Mouse (Mus musculus) brain, adult 2 months (tissue): ENCODE data around the gene Fam118b.

ENCODE experiments used
- DNase-seq: peaks from one replicate; pipeline ENCODE4 v3.0.0; 2011; ENCODE audit warnings: low read depth, low spot score

The Fam118b gene

DNA sequence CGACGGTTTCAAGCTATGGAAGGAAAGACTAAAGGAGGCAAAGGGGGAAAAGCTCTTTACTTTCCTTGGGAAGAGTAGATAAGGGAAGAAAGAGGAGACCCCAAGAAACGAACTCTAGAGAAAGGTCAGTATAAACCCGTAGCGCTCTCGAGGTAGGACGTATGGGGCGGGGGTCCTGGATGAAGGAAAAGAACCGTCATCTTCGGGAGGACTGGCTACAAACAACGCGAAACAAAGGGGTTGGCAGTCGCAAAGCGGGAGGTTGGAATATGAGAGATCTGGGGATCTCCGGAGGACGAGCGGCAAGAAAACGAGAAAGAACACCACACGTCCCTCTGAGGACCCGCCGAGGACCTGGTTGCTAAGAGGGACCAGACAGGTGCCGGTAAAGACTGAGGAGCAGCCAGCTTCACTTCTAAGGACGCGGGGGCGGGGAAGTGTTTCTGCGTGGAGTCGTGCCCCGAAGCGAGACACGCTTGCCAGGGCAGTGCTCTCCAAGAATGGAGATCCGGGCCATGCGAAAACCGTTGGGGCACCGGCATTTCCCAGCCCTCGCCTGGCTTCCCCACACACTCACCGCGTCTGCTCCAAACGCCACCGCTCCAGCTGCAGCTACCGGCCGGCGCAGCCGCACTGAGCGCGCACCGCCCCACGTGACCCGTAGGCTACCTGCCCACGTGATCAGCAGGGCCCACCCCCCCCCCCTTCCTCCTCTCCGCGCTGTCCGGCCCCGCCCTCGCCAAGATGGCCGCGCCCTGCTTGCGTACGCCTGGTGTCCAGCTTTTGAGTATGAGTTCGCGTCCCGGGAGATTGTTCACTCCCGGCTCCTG lies at the start of gene Fam118b, which contains the start of gene Rpusd4:
Fam118b (minus strand) TSS at position 660 of the 830 bp plus-strand sequence.
Rpusd4 (plus strand) TSS at position 720 of the 830 bp plus-strand sequence.
- peak; percentile 97 for DNase-seq

DNA sequence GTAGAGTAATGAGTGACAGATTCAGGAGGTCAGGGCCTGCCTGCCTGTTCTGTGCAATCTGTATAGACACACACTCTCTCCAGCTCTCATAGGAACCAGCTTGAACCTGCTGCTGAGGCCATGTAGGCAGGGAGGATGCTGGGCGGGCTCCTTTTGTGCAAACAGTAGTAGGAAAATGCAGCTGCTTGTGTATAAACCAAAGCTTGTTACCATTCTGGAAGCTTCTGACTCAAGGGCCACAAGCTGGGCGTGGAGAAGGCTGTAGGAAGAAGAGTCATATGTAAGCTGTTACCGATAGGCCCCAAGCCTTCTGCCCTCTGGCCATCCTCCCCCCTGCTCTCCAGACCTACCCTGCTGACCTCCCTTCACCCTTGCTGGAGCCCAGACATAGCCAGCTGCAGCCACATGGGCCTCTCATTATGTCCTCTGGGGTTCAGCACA lies 49.2 kb upstream of the Fam118b start:
- DNase-seq: peak; percentile 37

GRCm38 (mm10) chr9:35314254-35314653 lies 46.6 kb upstream of the Fam118b start:
- no peak for DNase-seq

GRCm38 (mm10) chr9:35313601-35314000 lies 46.0 kb upstream of the Fam118b start:
- DNase-seq: no peak

GRCm38 (mm10) chr9:35312516-35312915 lies 44.9 kb upstream of the Fam118b start:
- peak; percentile 76 for DNase-seq

- DNase-seq: peak; percentile 44
Observed at GRCm38 (mm10) chr9:35310377-35310776, 42.8 kb upstream of the Fam118b start.

- peak; percentile 93 for DNase-seq
Observed at GRCm38 (mm10) chr9:35307461-35307860, 39.9 kb upstream of the Fam118b start.

DNA sequence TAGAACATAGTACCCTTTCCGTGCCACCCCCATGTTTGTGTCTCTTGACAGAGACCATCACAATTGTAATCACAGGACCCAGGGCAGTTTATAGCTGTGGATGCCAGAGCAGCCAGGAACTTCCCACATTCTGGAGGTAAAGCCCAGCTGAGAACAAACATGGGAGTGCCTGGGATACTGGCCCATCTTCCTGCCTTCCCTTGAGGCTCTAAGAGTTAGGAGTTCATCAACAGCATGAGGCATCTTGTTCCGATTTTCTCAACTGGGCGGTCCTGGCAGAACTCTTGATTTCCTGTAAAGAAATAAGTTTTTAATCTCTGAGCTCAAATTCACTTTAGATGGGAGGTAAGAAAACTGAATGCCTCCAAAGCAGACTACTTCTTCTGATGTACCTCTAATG lies 34.6 kb upstream of the Fam118b start:
- DNase-seq: no peak

GRCm38 (mm10) chr9:35297791-35298190 lies 30.2 kb upstream of the Fam118b start:
- no peak for DNase-seq

- DNase-seq: peak; percentile 55
Observed at GRCm38 (mm10) chr9:35293465-35293864, 25.9 kb upstream of the Fam118b start.

- no peak for DNase-seq
Observed at GRCm38 (mm10) chr9:35290916-35291315, 23.3 kb upstream of the Fam118b start.

GRCm38 (mm10) chr9:35290417-35290816 lies 22.8 kb upstream of the Fam118b start:
- no peak for DNase-seq

DNA sequence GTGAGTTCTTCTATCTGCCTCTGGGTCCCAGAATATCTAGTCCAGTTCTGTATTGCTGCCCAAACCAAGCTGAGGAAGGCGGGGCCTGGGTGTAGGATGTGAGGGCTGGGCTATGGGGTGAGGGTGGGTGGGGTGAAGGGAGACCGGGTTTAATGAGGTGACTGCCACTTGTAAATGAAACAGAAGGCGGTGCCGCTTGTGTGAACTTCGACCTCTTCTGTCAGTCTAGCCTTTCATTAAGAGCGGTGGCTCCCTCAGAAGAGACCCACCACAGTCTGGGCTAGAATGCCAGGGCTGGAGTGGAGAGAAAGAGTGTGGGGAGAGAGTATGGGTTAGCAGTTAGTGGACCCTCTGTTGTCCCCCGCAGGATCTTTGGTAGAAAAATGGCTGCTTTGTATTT lies 22.4 kb upstream of the Fam118b start:
- no peak for DNase-seq

DNA sequence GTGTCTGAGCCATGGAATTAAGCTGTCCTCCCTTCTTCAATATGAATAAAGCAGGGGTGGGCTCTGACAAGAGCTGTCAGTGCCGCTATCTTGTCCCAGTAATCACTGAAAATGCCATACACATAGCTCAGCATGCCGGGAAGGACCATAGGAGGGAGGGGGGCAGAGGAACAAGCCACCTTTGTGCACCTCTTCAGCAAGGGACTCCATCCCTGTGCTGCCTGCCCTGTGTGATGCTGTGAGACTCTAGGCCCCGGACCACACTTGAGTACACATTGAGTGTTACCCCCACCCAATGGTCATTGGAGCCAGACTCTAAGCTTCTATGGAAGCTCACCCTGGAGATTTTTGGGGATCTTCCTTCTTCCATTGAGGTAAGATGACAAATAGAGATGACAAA lies 18.7 kb upstream of the Fam118b start:
- no peak for DNase-seq

DNA sequence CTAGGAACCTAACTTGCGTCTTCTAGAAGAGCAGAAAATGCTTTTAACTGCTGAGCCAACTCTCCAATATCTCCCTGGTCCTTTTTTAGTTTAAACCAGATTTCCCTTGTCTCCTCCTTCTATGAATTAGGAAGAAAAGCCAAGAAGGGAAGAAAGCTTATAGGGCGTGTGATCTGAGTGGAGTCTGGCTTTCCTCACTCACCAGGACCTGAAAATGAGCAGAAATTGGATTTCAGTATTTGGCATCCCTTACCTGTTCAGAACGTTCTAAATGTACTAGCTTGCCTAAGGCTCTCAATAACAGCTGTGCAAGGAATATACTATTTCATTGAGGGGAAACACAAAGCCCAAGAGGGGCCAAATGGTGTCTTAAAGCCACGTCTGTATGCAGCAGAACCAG lies 16.7 kb upstream of the Fam118b start:
- no peak for DNase-seq

GRCm38 (mm10) chr9:35283415-35284069 lies 15.9 kb upstream of the Fam118b start:
- no peak for DNase-seq

DNA sequence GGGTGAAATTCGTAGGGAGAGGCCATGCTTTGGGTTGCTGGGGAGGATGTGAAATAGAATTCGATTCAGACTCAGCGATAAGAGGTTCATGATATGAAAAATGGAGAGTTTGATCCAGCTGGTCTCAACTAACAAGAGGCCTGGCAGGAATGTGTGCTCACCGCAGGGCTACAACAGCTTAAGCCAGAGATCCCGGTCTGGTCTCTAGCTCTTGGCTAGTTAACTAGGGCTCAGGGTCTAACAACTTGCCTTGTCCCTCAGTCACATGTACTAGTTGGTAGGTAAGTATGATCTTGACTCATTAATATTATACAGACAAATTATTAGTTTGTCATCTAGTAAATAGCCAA lies 15.2 kb upstream of the Fam118b start:
- no peak for DNase-seq

DNA sequence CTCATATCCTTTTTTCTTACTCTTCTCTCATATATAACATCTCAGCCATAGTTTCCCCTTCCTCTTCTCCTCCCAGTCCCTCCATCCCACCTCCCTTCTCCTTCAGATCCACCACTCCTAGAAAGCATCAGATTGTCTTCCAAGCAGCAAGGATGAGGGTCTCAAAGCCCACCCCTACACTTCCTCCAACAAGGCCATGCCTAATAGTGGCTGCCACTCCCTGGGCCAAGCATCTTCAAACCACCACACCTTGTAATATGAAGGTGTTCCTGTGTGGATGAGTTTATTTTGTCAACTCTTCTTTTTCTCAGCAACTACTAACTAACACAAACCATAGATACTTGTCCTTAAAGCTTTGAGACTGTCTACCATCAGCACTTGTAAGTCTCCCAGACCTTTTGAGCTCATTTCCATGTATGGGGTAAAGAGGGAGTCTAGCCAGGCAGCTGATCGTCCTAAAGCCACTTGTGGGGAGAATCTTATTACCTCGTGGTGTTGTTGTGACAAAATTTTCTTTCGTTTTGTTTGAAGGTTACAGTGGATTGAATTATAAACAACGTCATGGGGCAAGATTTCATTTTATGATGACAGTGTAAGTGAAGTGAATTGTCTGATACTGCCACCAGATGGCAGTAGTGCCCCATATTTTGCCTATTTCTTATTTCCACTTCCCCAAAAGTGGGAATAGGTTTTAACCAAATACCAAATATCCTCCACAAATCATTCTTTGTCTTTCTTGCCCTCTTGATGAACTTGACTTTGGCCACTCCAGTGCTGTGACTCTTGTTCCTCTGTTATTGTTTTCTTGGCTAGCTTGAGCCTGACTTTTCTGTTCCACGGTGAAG lies 14.6 kb upstream of the Fam118b start:
- DNase-seq: peak; percentile 82

- no peak for DNase-seq
Observed at GRCm38 (mm10) chr9:35278451-35278850, 10.8 kb upstream of the Fam118b start.

DNA sequence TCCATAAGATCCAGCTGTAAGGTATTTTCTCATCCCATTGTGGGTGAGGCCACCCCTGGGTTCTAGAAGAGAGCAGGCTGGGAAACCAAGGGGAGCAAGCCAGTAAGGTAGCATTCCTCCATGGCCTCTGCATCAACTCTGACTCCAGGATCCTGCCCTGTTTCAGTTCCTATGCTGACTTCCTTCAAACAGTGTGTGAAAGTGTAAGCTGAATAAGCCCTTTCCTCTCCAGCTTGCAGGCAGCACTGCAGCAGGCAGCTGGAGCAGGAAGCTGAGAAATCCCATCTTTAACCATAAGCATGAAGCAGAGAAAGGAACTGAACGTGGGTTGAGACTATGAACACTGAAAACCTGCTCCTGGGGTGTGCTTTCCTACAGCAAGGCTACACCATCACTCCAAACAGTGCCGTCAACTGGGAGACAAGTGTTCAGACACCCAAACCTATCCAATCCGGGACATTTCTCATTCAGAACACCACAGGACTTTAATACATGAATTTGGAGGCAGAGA lies 10.3 kb upstream of the Fam118b start:
- peak; percentile 50 for DNase-seq

GRCm38 (mm10) chr9:35267976-35268715 lies 541 bp upstream of the Fam118b start:
- DNase-seq: peak; percentile 27
